15 mouse cellular contexts compared by ENCODE assay signal in the genomic region with DNA sequence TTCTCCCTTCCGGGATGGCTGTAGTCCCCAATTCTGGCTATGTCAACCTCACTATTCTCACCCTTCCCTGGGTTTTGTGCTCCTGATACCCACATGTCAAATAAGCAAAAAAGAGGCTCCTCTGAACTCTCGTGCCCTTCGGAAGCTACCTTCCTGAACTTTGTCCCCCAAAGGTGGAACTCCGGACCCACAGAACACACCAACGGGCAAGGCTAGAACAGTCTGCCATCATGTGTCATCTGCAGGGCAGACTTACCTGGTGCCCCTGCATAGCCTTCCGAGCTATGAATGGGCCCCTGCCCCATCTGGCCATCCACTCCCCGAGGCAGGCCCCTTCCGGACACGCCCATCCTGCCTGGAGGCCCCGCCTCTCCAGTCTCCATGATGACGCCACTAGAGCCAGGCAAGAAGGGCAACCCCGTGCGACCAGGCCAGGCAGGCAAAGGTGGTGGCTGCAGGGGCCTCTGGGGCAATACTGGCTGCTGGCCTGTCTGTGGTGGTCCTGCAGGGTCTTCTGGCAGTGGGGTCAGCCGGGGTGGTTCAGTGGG. TPM values are rescaled to one million over a fixed set of nuclear protein-coding genes. Genes with fewer than 3 reads are reported as not detected.
DNase-seq lines count a peak whose midpoint lies in the region; ATAC-seq and TF ChIP-seq lines count a peak whose summit lies in the region.
"Had no signal": no experiment of that assay in that cellular context is flagged by ENCODE, and none has a peak within 500 bp of the region (broad histone marks: within the 10 kb centered on the region; RNA-seq: fewer than 3 reads in every experiment).

No protein-coding gene starts in this region.

- no peaks in the 10 kb centered on the region for H3K9me3 ChIP-seq in liver, embryonic 14.5 days (ENCODE audit: control insufficient read depth, low read length)
- H3K9me3 ChIP-seq: embryonic facial prominence, embryonic 12.5 days; hindbrain, embryonic 15.5 days; neural tube, embryonic 12.5 days; stomach, embryonic 15.5 days had no signal

- no peak overlapping the region for H3K4me3 ChIP-seq in liver, embryonic 14.5 days (ENCODE audit: insufficient read depth in 1 of 2, low read depth in 2 of 2, low read length in 2 of 2)
- H3K4me3 ChIP-seq: embryonic facial prominence, embryonic 12.5 days; hindbrain, embryonic 15.5 days; neural tube, embryonic 12.5 days; stomach, embryonic 15.5 days had no signal

- TF ChIP-seq CTCF in liver, embryonic 14.5 days (IDR thresholded peaks at IDR 0.05; ENCODE audit: low read depth): no peak

- no peak overlapping the region for H3K4me2 ChIP-seq in liver, embryonic 14.5 days (ENCODE audit: low read depth)
- H3K4me2 ChIP-seq: embryonic facial prominence, embryonic 12.5 days; hindbrain, embryonic 15.5 days; neural tube, embryonic 12.5 days; stomach, embryonic 15.5 days had no signal

- no peak for TF ChIP-seq EP300 in liver, embryonic 14.5 days (IDR thresholded peaks at IDR 0.05; ENCODE audit: low read depth)

- H3K27me3 ChIP-seq in liver, embryonic 14.5 days (ENCODE audit: control insufficient read depth, insufficient read depth, low read length): no peaks in the 10 kb centered on the region
- H3K27me3 ChIP-seq: embryonic facial prominence, embryonic 12.5 days; hindbrain, embryonic 15.5 days; neural tube, embryonic 12.5 days; stomach, embryonic 15.5 days had no signal

- H3K9ac ChIP-seq in liver, embryonic 14.5 days (replicated peaks): peak overlapping the region; percentile 23; the same call in 1 of the 2 replicates
- H3K9ac ChIP-seq: embryonic facial prominence, embryonic 12.5 days; hindbrain, embryonic 15.5 days; neural tube, embryonic 12.5 days; stomach, embryonic 15.5 days had no signal

- peak; percentile 92 for DNase-seq in heart, adult 11 months
- no peak for DNase-seq in heart, postnatal 36 days
- DNase-seq in 3134 (ENCODE audit: extremely low read depth, insufficient read length, low spot score) (peak; percentile 40), ZHBTc4 (ENCODE audit: low read depth, low spot score) (peak; percentile 29)
- DNase-seq in liver, embryonic 14.5 days (ENCODE audit: low read depth in 3 of 3, low spot score in 3 of 3): no peak
- DNase-seq in cerebellum, postnatal 36 days: no peak
- no peak for DNase-seq in frontal cortex, postnatal 10 days (ENCODE audit: low spot score in 2 of 2)
- DNase-seq: layer of hippocampus, adult 9-11 months; midbrain, embryonic 14.5 days had no signal

- intact Hi-C loops in heart, postnatal 36 days (cut with DNase I): no loop called here

- ATAC-seq in liver, embryonic 14.5 days (ENCODE audit: insufficient read depth): peak; percentile 19; the same call in 1 of the 2 replicates
- ATAC-seq in cerebellum, adult (ENCODE audit: insufficient number of reproducible peaks, low FRiP score, low TSS enrichment): no peak
- ATAC-seq: forebrain, embryonic 14.5 days had no signal

- H3K4me1 ChIP-seq in liver, embryonic 14.5 days (replicated peaks; ENCODE audit: control insufficient read depth in 2 of 2, insufficient read depth in 2 of 2, low read length in 1 of 2): peaks cover 46 to 65% of the 10 kb centered on the region in 2 experiments
- H3K4me1 ChIP-seq: neural tube, embryonic 12.5 days; stomach, embryonic 15.5 days had no signal

- H3K27ac ChIP-seq in liver, embryonic 14.5 days: peak overlapping the region; percentile 75
- H3K27ac ChIP-seq: embryonic facial prominence, embryonic 12.5 days; hindbrain, embryonic 15.5 days; neural tube, embryonic 12.5 days; stomach, embryonic 15.5 days had no signal

- H3K36me3 ChIP-seq in liver, embryonic 14.5 days (replicated peaks; ENCODE audit: control insufficient read depth, insufficient read depth, low read depth): peaks cover 40% of the 10 kb centered on the region
- H3K36me3 ChIP-seq: hindbrain, embryonic 15.5 days; neural tube, embryonic 12.5 days; stomach, embryonic 15.5 days had no signal

- 51% methylated on average over 14 of the region's 14 CpGs for WGBS in liver, embryonic 14.5 days (ENCODE audit: insufficient replicate concordance)

RNA-seq across cellular contexts. Expression of gene Emilin2, which starts 55.6 kb away (rescaled TPM):
- 10 to 100 TPM; 53.7 to 67.6 TPM for total RNA-seq in heart, postnatal 36 days (2021)
- 13.2 and 17.3 TPM in 2 replicates for polyA plus RNA-seq in liver, embryonic 14.5 days (2012; rRNA removed)
- polyA plus RNA-seq in liver, embryonic 14.5 days (2014; fragmentation: Nextera tagmentation; extraction: Ambion mirVana): 24.1 and 27.5 TPM in 2 replicates

Comparison
In these comparisons a context has a peak if more than half of its experiments do, and no peak if none do; other contexts are left out.
1. DNase-seq: peak in heart, adult 11 months (single experiment), 3134 (single experiment) and ZHBTc4 (single experiment); none in heart, postnatal 36 days (0 of 2), liver, embryonic 14.5 days (0 of 3), cerebellum, postnatal 36 days (0 of 2) and frontal cortex, postnatal 10 days (0 of 2).